Mouse (Mus musculus) C2C12 (cell line): ENCODE measurements around the gene Ceacam1. TPM values are rescaled to one million over a fixed set of nuclear protein-coding genes. Genes with fewer than 3 reads are reported as not detected.
"Not testable (repeated sequence)": the region's sequence is repeated elsewhere in the genome, so short reads cannot be mapped to it uniquely, and the experiment has no call there.

Experiments
- H3K27me3 ChIP-seq: one replicate; pipeline ENCODE4 v1.6.1; 2011; ENCODE audit not compliant: control insufficient read depth, insufficient read depth, insufficient read length
- H3K36me3 ChIP-seq: one replicate; pipeline ENCODE4 v1.6.1; 2011; ENCODE audit not compliant: control insufficient read depth, insufficient read depth
- H3K4me3 ChIP-seq: one replicate; pipeline ENCODE4 v1.5.1; 2011; ENCODE audit warnings: mild to moderate bottlenecking, control low read depth; ENCODE audit not compliant: poor library complexity, insufficient read depth, severe bottlenecking
- H3K79me2 ChIP-seq: one replicate; pipeline ENCODE4 v1.6.1; 2011; ENCODE audit not compliant: control insufficient read depth, insufficient read depth
- H3K79me3 ChIP-seq: one replicate; pipeline ENCODE4 v1.6.1; 2011; ENCODE audit warnings: low read depth, control low read depth
- H3ac ChIP-seq: one replicate; pipeline ENCODE3; 2011; ENCODE audit warnings: low read depth; ENCODE audit not compliant: control insufficient read depth, insufficient read length
- CEBPB ChIP-seq: IDR thresholded peaks from one replicate; pipeline ENCODE4 v1.6.1; 2011; ENCODE audit warnings: low read depth, mild to moderate bottlenecking, control low read depth, moderate library complexity
- CTCF ChIP-seq: IDR thresholded peaks from one replicate; pipeline ENCODE4 v1.5.1; 2011; ENCODE audit not compliant: control insufficient read depth, insufficient read depth, insufficient read length
- FOSL1 ChIP-seq: IDR thresholded peaks from one replicate; pipeline ENCODE4 v1.8.0; 2011; ENCODE audit warnings: mild to moderate bottlenecking, low read length; ENCODE audit not compliant: poor library complexity, insufficient read depth, severe bottlenecking
- MAX ChIP-seq: IDR thresholded peaks from one replicate; pipeline ENCODE4 v1.6.1; 2011; ENCODE audit warnings: mild to moderate bottlenecking, control low read depth
- MYOD1 ChIP-seq: IDR thresholded peaks from one replicate; pipeline ENCODE4 v1.6.1; 2011; ENCODE audit warnings: low read depth; ENCODE audit not compliant: control insufficient read depth, insufficient read length
- MYOG ChIP-seq: IDR thresholded peaks from one replicate; pipeline ENCODE4 v1.6.1; 2011; ENCODE audit not compliant: control insufficient read depth, insufficient read length; ENCODE audit errors: extremely low read depth
- USF1 ChIP-seq: IDR thresholded peaks from one replicate; pipeline ENCODE4 v1.6.1; 2011; ENCODE audit warnings: low read depth, mild to moderate bottlenecking, control low read depth, moderate library complexity
- long read RNA-seq, 2 experiments: library from polyadenylated mRNA; unstranded; transcript quantifications; one replicate each; pipeline ENCODE4 v2.0.0; 2019 to 2020
- polyA plus RNA-seq: library from polyadenylated mRNA; unstranded; fragments of >200 nt; fragmentation: generic; extraction: Trizol; gene quantifications from one replicate; pipeline ENCODE4 v1.2.1, GENCODE M21; 2012; ENCODE audit warnings: missing spikeins

Ceacam1 gene
- 0.06 TPM for polyA plus RNA-seq
- long read RNA-seq, experiment 1, result 0 reads
- long read RNA-seq, experiment 2, partial matches to known transcripts, result 0 of 2 reads
- long read RNA-seq, experiment 2, other reads (novel, unspliced or antisense), result 1 of 2 reads

GRCm38 (mm10) chr7:25477091-25477751 lies at the start of gene Ceacam1:
Ceacam1 (minus strand) TSS chr7:25477603.
- not testable (repeated sequence) for H3ac ChIP-seq, H3K36me3 ChIP-seq, H3K4me3 ChIP-seq, H3K27me3 ChIP-seq, H3K79me2 ChIP-seq, H3K79me3 ChIP-seq

GRCm38 (mm10) chr7:25516070-25516777 lies 38.8 kb upstream of the Ceacam1 start:
- H3K4me3 ChIP-seq, H3ac ChIP-seq, H3K27me3 ChIP-seq, H3K79me3 ChIP-seq, H3K79me2 ChIP-seq, H3K36me3 ChIP-seq: not testable (repeated sequence)

- not testable (repeated sequence) for H3K79me2 ChIP-seq, H3K79me3 ChIP-seq, H3K36me3 ChIP-seq, H3K4me3 ChIP-seq, H3K27me3 ChIP-seq, H3ac ChIP-seq
Observed at GRCm38 (mm10) chr7:25515667-25516066, 38.3 kb upstream of the Ceacam1 start.

- TF ChIP-seq MYOD1 (no peak), MAX (no peak), FOSL1 (no peak), MYOG (no peak), USF1 (no peak), CTCF (no peak), CEBPB (no peak)
- no peaks in the 10 kb centered on the region for H3K79me3 ChIP-seq
- H3K27me3 ChIP-seq, result peaks cover 4% of the 10 kb centered on the region
- no peak overlapping the region for H3K4me3 ChIP-seq
- no peaks in the 10 kb centered on the region for H3K36me3 ChIP-seq
- no peaks in the 10 kb centered on the region for H3K79me2 ChIP-seq
- no peak overlapping the region for H3ac ChIP-seq
Observed at GRCm38 (mm10) chr7:25509925-25510324, 32.5 kb upstream of the Ceacam1 start.

- TF ChIP-seq MYOG, result no peak
- no peak for TF ChIP-seq USF1
- no peak for TF ChIP-seq MAX
- no peak for TF ChIP-seq FOSL1
- TF ChIP-seq CTCF, result no peak
- TF ChIP-seq MYOD1, result no peak
- no peak for TF ChIP-seq CEBPB
- no peaks in the 10 kb centered on the region for H3K36me3 ChIP-seq
- no peak overlapping the region for H3K4me3 ChIP-seq
- no peak overlapping the region for H3ac ChIP-seq
- H3K79me2 ChIP-seq, result no peaks in the 10 kb centered on the region
- no peaks in the 10 kb centered on the region for H3K27me3 ChIP-seq
- H3K79me3 ChIP-seq, result no peaks in the 10 kb centered on the region
Observed at GRCm38 (mm10) chr7:25494649-25495048, 17.2 kb upstream of the Ceacam1 start.

- H3K4me3 ChIP-seq, H3ac ChIP-seq, H3K36me3 ChIP-seq, H3K79me2 ChIP-seq, H3K27me3 ChIP-seq, H3K79me3 ChIP-seq: not testable (repeated sequence)
Observed at GRCm38 (mm10) chr7:25490698-25491097, 13.3 kb upstream of the Ceacam1 start.

GRCm38 (mm10) chr7:25489382-25489781 lies 12.0 kb upstream of the Ceacam1 start:
- H3K27me3 ChIP-seq, H3K36me3 ChIP-seq, H3K79me3 ChIP-seq, H3K4me3 ChIP-seq, H3ac ChIP-seq, H3K79me2 ChIP-seq: not testable (repeated sequence)
